In the genomic region with DNA sequence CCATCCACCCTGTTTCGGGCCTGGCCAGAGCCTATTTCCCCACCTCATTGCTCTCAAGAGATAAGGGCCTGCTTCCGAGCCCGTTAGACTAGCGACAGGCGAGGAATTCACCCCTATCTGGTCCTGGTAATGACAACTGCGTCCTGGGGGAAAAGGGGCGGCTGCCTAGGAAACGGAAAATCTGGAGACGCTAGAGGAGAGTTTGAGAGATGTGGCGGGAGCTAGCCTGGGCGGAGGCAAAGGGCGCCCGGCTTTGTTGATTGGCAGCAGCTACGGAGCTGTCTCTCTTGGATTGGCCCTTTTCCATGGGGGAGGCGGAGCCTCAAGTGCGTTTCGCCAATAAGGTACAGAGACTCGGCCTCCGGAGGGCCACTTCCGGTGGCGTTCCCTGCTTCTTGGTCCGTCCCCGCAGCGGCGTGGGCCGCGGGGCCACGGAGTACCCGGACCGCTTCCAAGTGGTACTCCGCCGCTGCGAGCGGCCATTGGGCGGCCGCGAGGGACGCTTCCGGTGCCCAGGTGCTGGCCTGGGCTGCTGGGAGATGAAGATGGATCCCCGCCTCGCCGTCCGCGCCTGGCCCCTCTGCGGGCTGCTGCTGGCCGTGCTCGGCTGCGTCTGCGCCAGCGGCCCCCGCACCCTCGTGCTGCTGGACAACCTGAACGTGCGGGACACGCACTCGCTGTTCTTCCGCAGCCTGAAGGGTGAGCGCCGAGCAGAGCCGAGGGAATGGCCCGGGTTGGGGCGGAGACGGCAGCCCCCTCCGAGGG, we compare ENCODE assay signal across 7 mouse cellular contexts. TPM values are rescaled to one million over a fixed set of nuclear protein-coding genes. Genes with fewer than 3 reads are reported as not detected.
A peak's percentile ranks its signal among the peaks of the same experiment; 100 is the strongest.
DNase-seq lines count a peak whose midpoint lies in the region; ATAC-seq lines count a peak whose summit lies in the region.

A gene (plus strand): TSS at position 391 of the 765 bp plus-strand sequence.

- DNase-seq in adrenal gland, adult 8-10 months = peak; percentile 97
- DNase-seq in embryo, embryonic 9.5 days (ENCODE audit: extremely low spot score) = peak; percentile 96
- DNase-seq in gastrocnemius, postnatal 4 days (ENCODE audit: low spot score in 2 of 2) = peak; percentile 92 to 98
- peak; percentile 97 to 98 for DNase-seq in left cerebral cortex, postnatal 36 days (ENCODE audit: low spot score in 2 of 2)
- peak; percentile 99 for DNase-seq in midbrain, embryonic 11.5 days (ENCODE audit: low spot score, missing footprints)
- peak; percentile 99 for DNase-seq in skeletal muscle tissue, adult 2 months (ENCODE audit: low read depth, low spot score)

- ATAC-seq in intestine, embryonic 16.5 days = peak; percentile 99
- peak; percentile 99 for ATAC-seq in midbrain, embryonic 11.5 days (ENCODE audit: low FRiP score)

- H3K4me3 ChIP-seq in intestine, embryonic 16.5 days (ENCODE audit: low read length) = peak within 1 kb of the TSS; percentile 100
- peak within 1 kb of the TSS; percentile 97 for H3K4me3 ChIP-seq in midbrain, embryonic 11.5 days (ENCODE audit: low read depth, low read length)

- WGBS in intestine, embryonic 16.5 days = under 1% methylated on average over 64 of the region's 64 CpGs
- under 1% methylated on average over 63 of the region's 64 CpGs for WGBS in midbrain, embryonic 11.5 days

- H3K9me3 ChIP-seq in intestine, embryonic 16.5 days (ENCODE audit: control insufficient read depth, low read length) = no peaks in the 10 kb centered on the region
- no peaks in the 10 kb centered on the region for H3K9me3 ChIP-seq in midbrain, embryonic 11.5 days (ENCODE audit: control insufficient read depth, low read length)

- H3K4me1 ChIP-seq in intestine, embryonic 16.5 days (ENCODE audit: control insufficient read depth, insufficient read depth, low read length) = peaks cover 18% of the 10 kb centered on the region
- H3K4me1 ChIP-seq in midbrain, embryonic 11.5 days (ENCODE audit: control insufficient read depth, insufficient read depth, low read length) = peaks cover 10% of the 10 kb centered on the region

- H3K9ac ChIP-seq in intestine, embryonic 16.5 days (ENCODE audit: low read depth, low read length) = peak within 1 kb of the TSS; percentile 97
- peak within 1 kb of the TSS; percentile 94 for H3K9ac ChIP-seq in midbrain, embryonic 11.5 days (ENCODE audit: low read length)

- no peaks in the 10 kb centered on the region for H3K27me3 ChIP-seq in intestine, embryonic 16.5 days (replicated peaks; ENCODE audit: control insufficient read depth, insufficient read depth, low read length)
- H3K27me3 ChIP-seq in midbrain, embryonic 11.5 days (ENCODE audit: control insufficient read depth, insufficient read depth, low read length) = no peaks in the 10 kb centered on the region

- intact Hi-C loops in left cerebral cortex, postnatal 36 days (cut with DNase I) = no loop called here

- peaks cover 9% of the 10 kb centered on the region; the same call in 1 of the 2 replicates for H3K36me3 ChIP-seq in intestine, embryonic 16.5 days (ENCODE audit: control insufficient read depth, insufficient read depth, low read length)
- 0 out of 2 replicates have a peak, but pooled peaks cover 2% of the 10 kb centered on the region for H3K36me3 ChIP-seq in midbrain, embryonic 11.5 days (ENCODE audit: control insufficient read depth, insufficient read depth, low read length)

- peak within 1 kb of the TSS; percentile 83 for H3K4me2 ChIP-seq in intestine, embryonic 16.5 days (ENCODE audit: low read depth, low read length)
- peak within 1 kb of the TSS; percentile 89 for H3K4me2 ChIP-seq in midbrain, embryonic 11.5 days

- H3K27ac ChIP-seq in intestine, embryonic 16.5 days (ENCODE audit: low read length) = peak within 1 kb of the TSS; percentile 78
- peak within 1 kb of the TSS; percentile 61 for H3K27ac ChIP-seq in midbrain, embryonic 11.5 days (ENCODE audit: low read depth, low read length)

RNA-seq across cellular contexts. Expression of the gene that starts here (rescaled TPM):
- 100 to 1,000 TPM; 138 to 154 (median 143) TPM for total RNA-seq in adrenal gland, adult 8-10 months (2022)
- 100 to 1,000 TPM; 106 to 115 TPM for total RNA-seq in gastrocnemius, postnatal 4 days (2021)
- polyA plus RNA-seq in intestine, embryonic 16.5 days (2015; fragmentation: Nextera tagmentation; extraction: Ambion mirVana) = 415 and 427 TPM in 2 replicates
- 10 to 100 TPM; 84.1 to 91.4 TPM for total RNA-seq in left cerebral cortex, postnatal 36 days (2021)
- 209 and 219 TPM in 2 replicates for polyA plus RNA-seq in midbrain, embryonic 11.5 days (2014; fragmentation: Nextera tagmentation; extraction: Ambion mirVana)

Comparison
In these comparisons a context has a peak if more than half of its experiments do, and no peak if none do; other contexts are left out.
1. Peak in every context shown above with its lines: DNase-seq, ATAC-seq, H3K4me3 ChIP-seq and H3K27ac ChIP-seq.